Mouse (Mus musculus) hindbrain, embryonic 14.5 days (tissue): Measurements from ENCODE around the gene Foxp4. TPM values are rescaled to one million over a fixed set of nuclear protein-coding genes. Genes with fewer than 3 reads are reported as not detected.

ENCODE experiments used
- ATAC-seq: fragments of 200-750 bp; cut with Nextera tagmentation; 2 replicates; pipeline ENCODE4 v1.8.0; 2017; ENCODE audit warnings: moderate number of reproducible peaks, mild to moderate bottlenecking, moderate TSS enrichment, moderate library complexity; ENCODE audit not compliant: low FRiP score
- DNase-seq: peaks from one replicate; pipeline ENCODE4 v3.0.0-alpha.2; 2015; ENCODE audit warnings: low spot score
- H3K27ac ChIP-seq: fragments of 300-500 bp; sonication (generic); 2 replicates; pipeline ENCODE4 v1.5.1; 2014; ENCODE audit warnings: mild to moderate bottlenecking, moderate library complexity
- H3K27me3 ChIP-seq: fragments of 300-500 bp; sonication (generic); 2 replicates; pipeline ENCODE4 v1.6.1; 2014; ENCODE audit warnings: mild to moderate bottlenecking, low read length, mixed read lengths; ENCODE audit not compliant: control insufficient read depth, insufficient read depth
- H3K36me3 ChIP-seq: fragments of 300-500 bp; sonication (generic); replicated peaks from 2 replicates; pipeline ENCODE4 v1.6.1; 2014; ENCODE audit not compliant: control insufficient read depth, insufficient read depth
- H3K4me1 ChIP-seq: fragments of 300-500 bp; sonication (generic); replicated peaks from 2 replicates; pipeline ENCODE4 v1.6.1; 2014; ENCODE audit warnings: antibody characterized with exemption, low read length, mixed read lengths; ENCODE audit not compliant: control insufficient read depth, insufficient read depth
- H3K4me2 ChIP-seq: fragments of 300-500 bp; sonication (generic); replicated peaks from 2 replicates; pipeline ENCODE4 v1.6.1; 2014; ENCODE audit warnings: mild to moderate bottlenecking, moderate library complexity
- H3K4me3 ChIP-seq: fragments of 300-500 bp; sonication (generic); replicated peaks from 2 replicates; pipeline ENCODE4 v1.5.1; 2014; ENCODE audit warnings: mild to moderate bottlenecking, low read length
- H3K9ac ChIP-seq: fragments of 300-500 bp; sonication (generic); 2 replicates; pipeline ENCODE4 v1.6.1; 2014
- H3K9me3 ChIP-seq: fragments of 300-500 bp; sonication (generic); 2 replicates; pipeline ENCODE4 v1.6.1; 2016; ENCODE audit warnings: low read length; ENCODE audit not compliant: control insufficient read depth
- WGBS: fragments of 180-500 bp; shearing (Covaris S2); extraction: QIAGEN DNeasy Blood & Tissue Kit; methylation state at CpG from one replicate; pipeline ENCODE4 v1.1.7; 2014; 5-methylcytosine and 5-hydroxymethylcytosine counted together
- polyA plus RNA-seq: library from polyadenylated mRNA; unstranded; fragments of >200 nt; fragmentation: Nextera tagmentation; extraction: Ambion mirVana; gene quantifications from 2 replicates; pipeline ENCODE4 v1.2.1, GENCODE M21; 2014

Gene Foxp4
- polyA plus RNA-seq, 1 experiment from 2014 or later = 34.3 TPM

DNA sequence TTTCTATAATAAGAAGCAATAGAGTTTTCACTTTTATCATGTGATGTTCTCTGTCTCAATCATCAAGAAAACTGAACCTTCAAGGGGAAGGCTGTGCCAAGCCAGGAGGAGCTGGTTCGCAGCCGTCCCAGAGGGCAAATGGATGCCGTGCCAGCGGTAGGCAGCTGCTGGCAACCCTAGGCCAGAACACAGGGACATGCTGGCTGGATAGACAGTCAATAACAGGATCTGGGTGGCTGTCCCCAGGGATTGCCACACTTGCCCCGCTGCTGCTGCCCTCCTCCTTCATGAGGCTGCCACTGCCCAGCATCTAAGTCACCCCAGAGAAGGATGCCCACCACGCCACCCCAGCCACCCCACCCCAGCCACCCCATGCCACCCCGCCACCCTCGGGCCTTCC, 82.9 kb downstream of the Foxp4 start:
- WGBS = 83% methylated on average over 8 of the region's 8 CpGs
- Histone ChIP-seq H3K4me3 (no peak overlapping the region), H3K27me3 (0 out of 2 replicates have a peak, but pooled peaks cover 1% of the 10 kb centered on the region), H3K4me1 (no peaks in the 10 kb centered on the region), H3K9ac (no peak overlapping the region), H3K9me3 (no peaks in the 10 kb centered on the region), H3K36me3 (no peaks in the 10 kb centered on the region), H3K4me2 (no peak overlapping the region), H3K27ac (no peak overlapping the region)
- ATAC-seq = no peak
- no peak for DNase-seq

DNA sequence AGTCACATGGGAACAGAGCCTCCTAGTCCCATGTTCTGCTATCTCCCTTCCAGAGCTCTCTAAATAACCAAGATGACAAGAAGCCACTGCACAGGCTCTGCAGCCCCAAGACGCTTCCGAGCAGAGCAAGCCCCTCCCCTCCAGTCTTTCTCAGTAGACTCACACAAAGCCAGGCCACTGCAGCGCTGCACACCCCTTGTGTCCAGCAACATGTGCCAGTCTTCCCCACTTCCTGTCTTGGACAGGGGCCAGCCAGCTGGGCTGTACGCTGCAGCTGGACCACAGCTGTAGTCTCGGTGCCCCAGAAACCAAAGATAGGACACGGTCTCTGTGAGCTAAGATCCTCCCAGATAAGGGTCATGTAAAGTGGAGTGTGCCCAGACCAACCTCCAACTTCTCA, 86.6 kb downstream of the Foxp4 start:
- ATAC-seq = no peak
- 48% methylated on average over 6 of the region's 6 CpGs for WGBS
- H3K27me3 ChIP-seq = peaks cover 36% of the 10 kb centered on the region
- no peak overlapping the region for H3K4me3 ChIP-seq
- H3K4me2 ChIP-seq = no peak overlapping the region
- H3K27ac ChIP-seq = no peak overlapping the region
- peaks cover 3% of the 10 kb centered on the region; the same call in 1 of the 2 replicates for H3K4me1 ChIP-seq
- H3K9me3 ChIP-seq = no peaks in the 10 kb centered on the region
- H3K9ac ChIP-seq = no peak overlapping the region
- no peaks in the 10 kb centered on the region for H3K36me3 ChIP-seq
- DNase-seq = no peak

DNA sequence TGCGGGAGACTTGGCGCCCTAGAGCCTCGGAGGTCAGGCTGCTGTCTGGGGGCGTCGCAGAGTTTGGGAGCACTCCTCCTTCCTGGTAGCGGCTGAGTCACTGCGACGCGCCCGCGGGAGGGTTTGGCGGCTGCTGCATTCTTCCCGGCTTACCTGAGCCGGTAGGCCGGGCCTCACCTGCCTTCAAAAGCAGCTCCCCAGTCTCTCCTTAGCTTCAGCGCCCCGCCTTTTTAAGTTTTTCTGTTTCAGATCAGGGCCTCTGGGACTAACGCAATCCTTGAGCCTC, 90.0 kb downstream of the Foxp4 start, which contains the start of gene Mdfi:
Mdfi (minus strand) TSS at position 210 of the 286 bp plus-strand sequence.
- no peaks in the 10 kb centered on the region for H3K36me3 ChIP-seq
- 5% methylated on average over 18 of the region's 18 CpGs for WGBS
- no peak for ATAC-seq
- no peaks in the 10 kb centered on the region for H3K9me3 ChIP-seq
- H3K27me3 ChIP-seq = peaks cover 51% of the 10 kb centered on the region
- peak within 1 kb of the TSS; percentile 52 for H3K4me3 ChIP-seq
- DNase-seq = no peak
- peak within 1 kb of the TSS; percentile 58; the same call in 1 of the 2 replicates for H3K9ac ChIP-seq
- H3K4me2 ChIP-seq = peak within 1 kb of the TSS; percentile 91
- H3K4me1 ChIP-seq = peaks cover 8% of the 10 kb centered on the region; the same call in 1 of the 2 replicates
- no peak within 1 kb of the TSS for H3K27ac ChIP-seq

DNA sequence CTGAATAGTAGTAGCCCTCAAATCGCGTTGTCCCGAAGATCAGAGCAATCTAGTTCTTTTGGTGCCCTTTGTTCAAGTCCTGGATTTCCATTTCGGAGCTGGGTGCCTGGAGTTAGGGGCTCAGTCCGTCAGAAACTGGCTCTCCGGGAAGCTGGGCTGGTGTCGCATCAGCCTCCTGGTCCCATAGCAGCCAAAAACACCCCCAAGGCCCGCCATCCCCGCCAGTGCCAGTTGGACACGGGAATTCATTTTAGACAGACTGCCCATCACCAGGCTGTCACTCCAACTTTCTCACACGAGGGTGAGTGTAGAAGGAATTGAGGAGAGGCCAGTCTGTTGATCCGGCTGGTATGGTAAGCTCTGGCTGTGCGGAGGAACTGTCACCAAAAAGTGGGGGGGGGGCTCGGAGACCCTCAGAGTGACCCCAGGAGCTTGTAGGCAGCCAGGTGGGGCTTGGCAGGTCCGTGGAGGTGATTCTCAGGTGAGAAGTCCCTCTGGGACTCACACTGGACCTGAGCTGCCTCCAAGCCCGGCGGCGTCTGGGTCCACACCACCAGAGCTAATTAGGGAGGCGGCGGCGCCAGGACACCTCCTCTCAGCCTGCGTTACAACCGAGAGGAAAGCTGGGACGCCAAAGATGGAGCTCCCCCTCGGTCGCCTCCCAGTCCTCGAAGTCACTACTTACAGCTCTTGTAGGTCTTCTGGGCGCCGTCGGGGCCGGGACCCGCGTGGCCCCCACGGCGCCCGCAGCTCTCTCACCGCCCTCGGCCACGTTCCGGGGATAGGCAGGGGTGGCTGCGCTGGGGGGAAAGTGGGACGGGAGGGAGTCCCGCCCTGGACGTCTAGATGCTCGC, 90.6 kb downstream of the Foxp4 start:
- WGBS = under 1% methylated on average over 45 of the region's 45 CpGs
- no peak for ATAC-seq

DNA sequence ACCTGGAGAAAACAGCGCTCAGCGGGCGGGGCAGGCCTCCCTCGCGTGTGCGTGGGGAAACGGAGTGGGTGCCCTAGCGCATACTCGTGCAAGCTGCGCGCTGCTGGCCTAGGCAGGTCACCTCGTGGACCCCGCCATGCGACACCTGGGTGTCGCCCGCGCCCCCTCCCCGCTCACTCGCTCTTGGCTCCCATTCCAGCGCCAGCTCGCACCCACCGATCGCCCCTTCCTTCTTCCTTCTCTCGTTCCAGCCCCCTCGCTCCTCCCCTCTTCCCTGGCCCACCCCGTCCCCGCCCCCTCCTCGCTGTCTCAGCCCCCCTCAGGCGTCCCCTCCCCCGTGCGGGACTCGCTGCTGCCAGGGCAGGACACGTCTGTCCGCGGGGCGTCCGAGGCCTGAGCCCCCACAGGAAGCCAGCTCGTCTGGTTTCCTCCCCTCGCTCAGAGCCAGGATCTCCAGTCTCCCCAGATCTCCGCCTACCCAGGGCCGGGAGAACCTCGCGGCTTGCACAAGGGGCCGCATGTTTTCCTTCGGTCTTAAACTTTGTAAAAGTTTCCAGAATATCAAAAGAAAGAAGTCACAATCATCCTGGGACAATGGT, 91.3 kb downstream of the Foxp4 start:
- WGBS = under 1% methylated on average over 37 of the region's 45 CpGs
- H3K4me3 ChIP-seq = peak overlapping the region; percentile 52
- H3K9me3 ChIP-seq = no peaks in the 10 kb centered on the region
- peak overlapping the region; percentile 91 for H3K4me2 ChIP-seq
- DNase-seq (no peak), ATAC-seq (peak; percentile 53; the same call in 1 of the 2 replicates)
- H3K9ac ChIP-seq = peak overlapping the region; percentile 58
- peaks cover 51% of the 10 kb centered on the region for H3K27me3 ChIP-seq
- H3K27ac ChIP-seq = no peak overlapping the region
- no peaks in the 10 kb centered on the region for H3K36me3 ChIP-seq
- H3K4me1 ChIP-seq = peaks cover 8% of the 10 kb centered on the region; the same call in 1 of the 2 replicates

More for the DNA sequence above, 90.6 kb downstream of the Foxp4 start:
- Histone ChIP-seq H3K4me3 (peak overlapping the region; percentile 52), H3K9me3 (no peaks in the 10 kb centered on the region), H3K36me3 (no peaks in the 10 kb centered on the region), H3K9ac (peak overlapping the region; percentile 58; the same call in 1 of the 2 replicates), H3K4me2 (peak overlapping the region; percentile 91), H3K27me3 (peaks cover 51% of the 10 kb centered on the region), H3K27ac (no peak overlapping the region), H3K4me1 (peaks cover 8% of the 10 kb centered on the region; the same call in 1 of the 2 replicates)
- DNase-seq = no peak

GRCm38 (mm10) chr17:47832501-47833028, 91.9 kb downstream of the Foxp4 start:
- Histone ChIP-seq H3K4me3 (peak overlapping the region; percentile 52), H3K27me3 (peaks cover 51% of the 10 kb centered on the region), H3K4me2 (peak overlapping the region; percentile 91), H3K9ac (peak overlapping the region; percentile 58), H3K27ac (no peak overlapping the region), H3K4me1 (peaks cover 8% of the 10 kb centered on the region; the same call in 1 of the 2 replicates), H3K36me3 (no peaks in the 10 kb centered on the region), H3K9me3 (no peaks in the 10 kb centered on the region)
- ATAC-seq (0 out of 2 replicates have a peak, but pooled peaks have one; percentile 51), DNase-seq (no peak)
- 2% methylated on average over 15 of the region's 17 CpGs for WGBS

GRCm38 (mm10) chr17:47831772-47832171, 92.7 kb downstream of the Foxp4 start:
- H3K4me1 ChIP-seq = peaks cover 8% of the 10 kb centered on the region; the same call in 1 of the 2 replicates
- H3K9me3 ChIP-seq = no peaks in the 10 kb centered on the region
- H3K27ac ChIP-seq = no peak overlapping the region
- DNase-seq (no peak), ATAC-seq (no peak)
- H3K4me3 ChIP-seq = peak overlapping the region; percentile 52
- H3K4me2 ChIP-seq = peak overlapping the region; percentile 91
- H3K9ac ChIP-seq = no peak overlapping the region; the same call in 1 of the 2 replicates
- H3K27me3 ChIP-seq = peaks cover 51% of the 10 kb centered on the region
- no peaks in the 10 kb centered on the region for H3K36me3 ChIP-seq
- 54% methylated on average over 5 of the region's 5 CpGs for WGBS

DNA sequence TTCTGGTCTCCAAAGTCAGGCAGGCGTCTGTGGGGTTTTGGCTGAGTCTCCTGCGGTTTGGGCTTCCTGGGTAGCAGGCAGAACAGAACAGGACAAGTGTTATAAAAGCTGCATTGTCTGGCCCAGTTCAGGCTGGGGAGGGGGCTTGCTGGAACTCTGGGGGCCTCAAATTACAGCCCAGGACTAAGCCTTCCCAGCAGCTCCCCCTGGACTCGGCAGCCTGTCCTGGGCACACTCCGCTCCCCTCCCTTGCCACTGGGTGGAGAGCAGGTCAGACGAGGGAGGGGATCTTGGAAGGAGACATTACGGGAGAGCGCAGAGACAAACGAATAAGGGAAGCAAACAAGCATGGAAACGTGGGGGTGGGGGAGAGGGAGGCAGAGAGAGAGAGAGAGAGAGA, 93.3 kb downstream of the Foxp4 start:
- Histone ChIP-seq H3K4me2 (peak overlapping the region; percentile 91), H3K27me3 (peaks cover 48% of the 10 kb centered on the region), H3K27ac (no peak overlapping the region), H3K4me1 (peaks cover 8% of the 10 kb centered on the region; the same call in 1 of the 2 replicates), H3K9ac (no peak overlapping the region), H3K9me3 (no peaks in the 10 kb centered on the region), H3K4me3 (no peak overlapping the region), H3K36me3 (no peaks in the 10 kb centered on the region)
- ATAC-seq (peak; percentile 47; the same call in 1 of the 2 replicates), DNase-seq (no peak)
- WGBS = 6% methylated on average over 9 of the region's 9 CpGs

GRCm38 (mm10) chr17:47821339-47821738, 103.1 kb downstream of the Foxp4 start:
- WGBS = 60% methylated on average over 8 of the region's 8 CpGs
- ATAC-seq (no peak), DNase-seq (no peak)
- no peak overlapping the region for H3K9ac ChIP-seq
- H3K4me2 ChIP-seq = no peak overlapping the region
- H3K4me3 ChIP-seq = no peak overlapping the region
- no peak overlapping the region for H3K27ac ChIP-seq
- no peaks in the 10 kb centered on the region for H3K36me3 ChIP-seq
- H3K9me3 ChIP-seq = no peaks in the 10 kb centered on the region
- no peaks in the 10 kb centered on the region for H3K4me1 ChIP-seq
- no peaks in the 10 kb centered on the region for H3K27me3 ChIP-seq
